Mouse (Mus musculus): ENCODE measurements around the gene Ankrd13a. TPM values are rescaled to one million over a fixed set of nuclear protein-coding genes. Genes with fewer than 3 reads are reported as not detected.

Ankrd13a gene
- polyA plus RNA-seq, 1 experiment from 2014 or later = 47.0 TPM

- Histone ChIP-seq H3K4me2 (no peak overlapping the region), H3K4me1 (peaks cover 8% of the 10 kb centered on the region), H3K9me3 (no peaks in the 10 kb centered on the region), H3K4me3 (no peak overlapping the region), H3K27ac (no peak overlapping the region), H3K9ac (no peak overlapping the region), H3K36me3 (peaks cover 36% of the 10 kb centered on the region), H3K27me3 (no peaks in the 10 kb centered on the region)
- ATAC-seq (ENCODE audit: insufficient number of reproducible peaks, low FRiP score, low TSS enrichment, low read depth) = no peak
- 67% methylated on average over 16 of the region's 16 CpGs for WGBS
These were observed 10.2 kb downstream of the Ankrd13a start for GRCm38 (mm10) chr5:114784622-114785165.

- peaks cover 8% of the 10 kb centered on the region for H3K4me1 ChIP-seq
- no peak overlapping the region for H3K4me2 ChIP-seq
- H3K27ac ChIP-seq = no peak overlapping the region
- H3K9me3 ChIP-seq = no peaks in the 10 kb centered on the region
- no peak for ATAC-seq (ENCODE audit: insufficient number of reproducible peaks, low FRiP score, low TSS enrichment, low read depth)
- H3K36me3 ChIP-seq = peaks cover 36% of the 10 kb centered on the region
- no peak overlapping the region for H3K4me3 ChIP-seq
- 85% methylated on average over 5 of the region's 5 CpGs for WGBS
- H3K27me3 ChIP-seq = no peaks in the 10 kb centered on the region
- H3K9ac ChIP-seq = no peak overlapping the region
These were observed 10.7 kb downstream of the Ankrd13a start for GRCm38 (mm10) chr5:114785196-114785595.

GRCm38 (mm10) chr5:114793317-114793716 lies 18.8 kb downstream of the Ankrd13a start:
- no peak for ATAC-seq (ENCODE audit: insufficient number of reproducible peaks, low FRiP score, low TSS enrichment, low read depth)
- H3K4me2 ChIP-seq = no peak overlapping the region
- H3K27ac ChIP-seq = no peak overlapping the region
- no peak overlapping the region for H3K4me3 ChIP-seq
- whole genome bisulfite sequencing = 83% methylated on average over 7 of the region's 7 CpGs
- H3K4me1 ChIP-seq = peaks cover 12% of the 10 kb centered on the region
- peaks cover 62% of the 10 kb centered on the region for H3K36me3 ChIP-seq
- no peak overlapping the region for H3K9ac ChIP-seq
- H3K9me3 ChIP-seq = no peaks in the 10 kb centered on the region
- no peaks in the 10 kb centered on the region for H3K27me3 ChIP-seq

- WGBS = 71% methylated on average over 4 of the region's 4 CpGs
- Histone ChIP-seq H3K4me1 (peaks cover 12% of the 10 kb centered on the region), H3K27me3 (no peaks in the 10 kb centered on the region), H3K4me3 (no peak overlapping the region), H3K9ac (no peak overlapping the region), H3K9me3 (no peaks in the 10 kb centered on the region), H3K36me3 (peaks cover 62% of the 10 kb centered on the region), H3K4me2 (no peak overlapping the region), H3K27ac (no peak overlapping the region)
- no peak for ATAC-seq (ENCODE audit: insufficient number of reproducible peaks, low FRiP score, low TSS enrichment, low read depth)
These were observed 20.1 kb downstream of the Ankrd13a start for GRCm38 (mm10) chr5:114794609-114795008.

- Histone ChIP-seq H3K4me1 (peaks cover 12% of the 10 kb centered on the region), H3K4me3 (no peak overlapping the region), H3K9ac (no peak overlapping the region), H3K27me3 (no peaks in the 10 kb centered on the region), H3K4me2 (no peak overlapping the region), H3K27ac (no peak overlapping the region), H3K36me3 (peaks cover 66% of the 10 kb centered on the region), H3K9me3 (no peaks in the 10 kb centered on the region)
- whole genome bisulfite sequencing = 61% methylated on average over 9 of the region's 9 CpGs
- no peak for ATAC-seq (ENCODE audit: insufficient number of reproducible peaks, low FRiP score, low TSS enrichment, low read depth)
These were observed 20.8 kb downstream of the Ankrd13a start for GRCm38 (mm10) chr5:114795231-114795630.

- ATAC-seq (ENCODE audit: insufficient number of reproducible peaks, low FRiP score, low TSS enrichment, low read depth) = no peak
These were observed 21.2 kb downstream of the Ankrd13a start for GRCm38 (mm10) chr5:114795653-114796052.

GRCm38 (mm10) chr5:114796299-114797012 lies 22.0 kb downstream of the Ankrd13a start:
- Histone ChIP-seq H3K9me3 (no peaks in the 10 kb centered on the region), H3K27ac (no peak overlapping the region), H3K9ac (no peak overlapping the region), H3K4me1 (peaks cover 12% of the 10 kb centered on the region), H3K4me2 (peak overlapping the region; percentile 51), H3K36me3 (peaks cover 64% of the 10 kb centered on the region), H3K4me3 (peak overlapping the region; percentile 28), H3K27me3 (no peaks in the 10 kb centered on the region)
- ATAC-seq (ENCODE audit: insufficient number of reproducible peaks, low FRiP score, low TSS enrichment, low read depth) = peak; percentile 64
- WGBS = 10% methylated on average over 40 of the region's 40 CpGs

More at GRCm38 (mm10) chr5:114795653-114796052, 21.2 kb downstream of the Ankrd13a start:
- H3K9me3 ChIP-seq = no peaks in the 10 kb centered on the region
- WGBS = 72% methylated on average over 9 of the region's 9 CpGs
- H3K9ac ChIP-seq = no peak overlapping the region
- H3K4me1 ChIP-seq = peaks cover 12% of the 10 kb centered on the region
- no peak overlapping the region for H3K4me3 ChIP-seq
- H3K27me3 ChIP-seq = no peaks in the 10 kb centered on the region
- no peak overlapping the region for H3K4me2 ChIP-seq
- H3K27ac ChIP-seq = no peak overlapping the region
- H3K36me3 ChIP-seq = peaks cover 66% of the 10 kb centered on the region

- peaks cover 12% of the 10 kb centered on the region for H3K4me1 ChIP-seq
- WGBS = 76% methylated on average over 8 of the region's 8 CpGs
- H3K4me2 ChIP-seq = no peak overlapping the region
These were observed 22.8 kb downstream of the Ankrd13a start for GRCm38 (mm10) chr5:114797253-114797652.

GRCm38 (mm10) chr5:114799848-114800247 lies 25.4 kb downstream of the Ankrd13a start:
- no peaks in the 10 kb centered on the region for H3K9me3 ChIP-seq
- H3K36me3 ChIP-seq = peaks cover 69% of the 10 kb centered on the region
- H3K27me3 ChIP-seq = no peaks in the 10 kb centered on the region
- H3K9ac ChIP-seq = no peak overlapping the region
- H3K27ac ChIP-seq = no peak overlapping the region
- no peak for ATAC-seq (ENCODE audit: insufficient number of reproducible peaks, low FRiP score, low TSS enrichment, low read depth)
- WGBS = 83% methylated on average over 11 of the region's 11 CpGs
- H3K4me3 ChIP-seq = no peak overlapping the region
- H3K4me2 ChIP-seq = no peak overlapping the region
- peaks cover 12% of the 10 kb centered on the region for H3K4me1 ChIP-seq

More at GRCm38 (mm10) chr5:114797253-114797652, 22.8 kb downstream of the Ankrd13a start:
- H3K9ac ChIP-seq = no peak overlapping the region
- H3K36me3 ChIP-seq = peaks cover 64% of the 10 kb centered on the region
- no peaks in the 10 kb centered on the region for H3K27me3 ChIP-seq
- no peaks in the 10 kb centered on the region for H3K9me3 ChIP-seq
- no peak overlapping the region for H3K27ac ChIP-seq
- ATAC-seq (ENCODE audit: insufficient number of reproducible peaks, low FRiP score, low TSS enrichment, low read depth) = no peak
- no peak overlapping the region for H3K4me3 ChIP-seq

GRCm38 (mm10) chr5:114801049-114801448 lies 26.6 kb downstream of the Ankrd13a start:
- Histone ChIP-seq H3K36me3 (peaks cover 73% of the 10 kb centered on the region), H3K27me3 (no peaks in the 10 kb centered on the region), H3K9me3 (no peaks in the 10 kb centered on the region), H3K4me3 (no peak overlapping the region), H3K9ac (no peak overlapping the region), H3K4me2 (no peak overlapping the region), H3K4me1 (peaks cover 16% of the 10 kb centered on the region), H3K27ac (no peak overlapping the region)
- WGBS = 21% methylated on average over 8 of the region's 8 CpGs
- ATAC-seq (ENCODE audit: insufficient number of reproducible peaks, low FRiP score, low TSS enrichment, low read depth) = no peak

GRCm38 (mm10) chr5:114801841-114802240 lies 27.4 kb downstream of the Ankrd13a start:
- Histone ChIP-seq H3K36me3 (peaks cover 75% of the 10 kb centered on the region), H3K4me2 (no peak overlapping the region), H3K9ac (no peak overlapping the region), H3K9me3 (no peaks in the 10 kb centered on the region), H3K27ac (no peak overlapping the region), H3K27me3 (no peaks in the 10 kb centered on the region), H3K4me3 (no peak overlapping the region), H3K4me1 (peaks cover 18% of the 10 kb centered on the region)
- WGBS = 87% methylated on average over 6 of the region's 6 CpGs
- ATAC-seq (ENCODE audit: insufficient number of reproducible peaks, low FRiP score, low TSS enrichment, low read depth) = no peak

- Histone ChIP-seq H3K9ac (no peak overlapping the region), H3K27me3 (no peaks in the 10 kb centered on the region), H3K36me3 (peaks cover 75% of the 10 kb centered on the region), H3K9me3 (no peaks in the 10 kb centered on the region), H3K4me1 (peaks cover 26% of the 10 kb centered on the region), H3K4me3 (no peak overlapping the region), H3K27ac (no peak overlapping the region), H3K4me2 (no peak overlapping the region)
- ATAC-seq (ENCODE audit: insufficient number of reproducible peaks, low FRiP score, low TSS enrichment, low read depth) = no peak
- WGBS = 89% methylated on average over 13 of the region's 13 CpGs
These were observed 28.8 kb downstream of the Ankrd13a start for GRCm38 (mm10) chr5:114803231-114803630.

Data from limb, embryonic 15.5 days (tissue).